Mouse (Mus musculus) 416B (cell line): ENCODE measurements at regions not wholly inside any gene's neighbourhood (a gene's known extent, or its start where the extent isn't known, plus 50 kb on each side); places are given as distances from the start of the nearest gene placed in this dataset.
A peak's percentile ranks its signal among the peaks of the same experiment; 100 is the strongest.

Experiments used
- DNase-seq: peaks from one replicate; pipeline ENCODE4 v3.0.0; 2011; ENCODE audit warnings: low read depth

- DNase-seq, result no peak
Observed at GRCm38 (mm10) chr10:118624368-118624767, 183.5 kb downstream of the Ifng start.

GRCm38 (mm10) chr10:118628000-118628399 is 187.2 kb downstream of the Ifng start:
- DNase-seq, result peak; percentile 49

- no peak for DNase-seq
Observed at GRCm38 (mm10) chr10:118629360-118630040, 188.7 kb downstream of the Ifng start.

- DNase-seq, result no peak
Observed at GRCm38 (mm10) chr10:118631786-118632185, 190.9 kb downstream of the Ifng start.

GRCm38 (mm10) chr10:118632187-118632586 is 191.3 kb downstream of the Ifng start:
- no peak for DNase-seq

GRCm38 (mm10) chr10:118633429-118633828 is 192.6 kb downstream of the Ifng start:
- DNase-seq, result peak; percentile 13

GRCm38 (mm10) chr10:118639097-118639496 is 198.3 kb downstream of the Ifng start:
- DNase-seq, result no peak

- DNase-seq, result no peak
Observed at GRCm38 (mm10) chr10:118640121-118640809, 199.4 kb downstream of the Ifng start.

- DNase-seq, result no peak
Observed at GRCm38 (mm10) chr10:118640810-118641427, 200.1 kb downstream of the Ifng start.

GRCm38 (mm10) chr10:118643622-118644021 is 202.8 kb downstream of the Ifng start:
- DNase-seq, result no peak

- DNase-seq, result no peak
Observed at GRCm38 (mm10) chr10:118648111-118648510, 207.3 kb downstream of the Ifng start.

- DNase-seq, result no peak
Observed at GRCm38 (mm10) chr10:118656561-118656960, 213.4 kb downstream of the Dyrk2 start.

- no peak for DNase-seq
Observed at GRCm38 (mm10) chr10:118666009-118666408, 204.0 kb downstream of the Dyrk2 start.

GRCm38 (mm10) chr10:118675816-118676465 is 194.1 kb downstream of the Dyrk2 start:
- no peak for DNase-seq

- no peak for DNase-seq
Observed at GRCm38 (mm10) chr10:118678750-118679418, 191.1 kb downstream of the Dyrk2 start.

- no peak for DNase-seq
Observed at GRCm38 (mm10) chr10:118679507-118679906, 190.5 kb downstream of the Dyrk2 start.

- DNase-seq, result no peak
Observed at GRCm38 (mm10) chr10:118680896-118681295, 189.1 kb downstream of the Dyrk2 start.

- no peak for DNase-seq
Observed at GRCm38 (mm10) chr10:118683356-118683755, 186.7 kb downstream of the Dyrk2 start.

- no peak for DNase-seq
Observed at GRCm38 (mm10) chr10:118699292-118699691, 170.7 kb downstream of the Dyrk2 start.

- DNase-seq, result no peak
Observed at GRCm38 (mm10) chr10:118700115-118700514, 169.9 kb downstream of the Dyrk2 start.

- DNase-seq, result no peak
Observed at GRCm38 (mm10) chr10:118706020-118706419, 164.0 kb downstream of the Dyrk2 start.

- DNase-seq, result no peak
Observed at GRCm38 (mm10) chr10:118709718-118710117, 160.3 kb downstream of the Dyrk2 start.
